Mouse (Mus musculus): ENCODE results near the gene Tmprss5.

Gene Tmprss5

GRCm38 (mm10) chr9:49081107-49081506 is at the start of gene Tmprss5:
Gene Tmprss5, plus strand, starts transcription at chr9:49081260.
- DNase-seq (ENCODE audit: low spot score in 2 of 2): no peak

DNA sequence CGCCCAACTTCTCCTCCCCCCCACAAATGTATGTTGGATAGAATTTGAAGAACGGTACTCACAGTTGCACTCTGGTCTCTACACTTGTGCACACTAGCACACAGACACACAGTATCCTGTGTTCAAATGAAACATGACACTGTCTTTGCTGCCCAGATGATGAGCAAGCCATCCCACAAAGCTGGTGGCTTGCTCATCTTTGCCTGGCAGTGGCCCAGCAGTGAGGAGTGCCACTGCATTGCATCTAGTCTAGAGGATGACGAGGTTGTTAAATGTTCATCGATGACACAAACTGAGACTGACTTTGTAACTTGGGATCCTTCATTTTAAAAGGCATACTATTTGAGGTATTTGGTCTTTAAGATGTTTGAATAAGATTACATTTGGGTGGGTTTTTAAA is 46.3 kb upstream of the Tmprss5 start:
- DNase-seq (ENCODE audit: low spot score in 2 of 2): peak in 1 of 2 experiments; percentile 20

GRCm38 (mm10) chr9:49050901-49051300 is 30.2 kb upstream of the Tmprss5 start:
- no peak for DNase-seq (ENCODE audit: low spot score in 2 of 2)

- peak in 1 of 2 experiments; percentile 69 for DNase-seq (ENCODE audit: low spot score in 2 of 2)
Observed at GRCm38 (mm10) chr9:49051349-49051748, 29.7 kb upstream of the Tmprss5 start.

DNA sequence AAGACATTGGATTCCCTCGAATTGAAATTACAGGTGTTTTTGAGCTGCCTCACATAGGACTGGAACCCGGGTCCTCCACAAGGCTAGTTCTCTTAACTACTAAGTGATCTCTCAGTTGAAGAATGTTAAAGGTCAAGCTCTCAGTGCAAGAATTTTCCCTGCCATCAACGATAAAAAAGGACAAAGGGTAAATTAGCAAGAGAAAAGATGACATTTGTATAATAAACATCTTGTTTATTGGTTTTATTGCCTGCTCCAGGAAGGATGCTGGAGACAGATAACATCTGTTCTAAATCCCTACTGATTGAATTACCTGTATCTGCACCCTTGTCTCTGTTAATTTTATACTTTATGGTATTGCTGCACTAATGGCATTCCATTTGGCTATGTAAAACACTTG is 27.0 kb upstream of the Tmprss5 start:
- DNase-seq (ENCODE audit: low spot score in 2 of 2): no peak

- DNase-seq (ENCODE audit: low spot score in 2 of 2): peak; percentile 84 to 95
Observed at GRCm38 (mm10) chr9:49055333-49056205, 25.5 kb upstream of the Tmprss5 start, which contains the start of gene Zw10. Gene Zw10, plus strand, starts transcription at chr9:49055613.

DNA sequence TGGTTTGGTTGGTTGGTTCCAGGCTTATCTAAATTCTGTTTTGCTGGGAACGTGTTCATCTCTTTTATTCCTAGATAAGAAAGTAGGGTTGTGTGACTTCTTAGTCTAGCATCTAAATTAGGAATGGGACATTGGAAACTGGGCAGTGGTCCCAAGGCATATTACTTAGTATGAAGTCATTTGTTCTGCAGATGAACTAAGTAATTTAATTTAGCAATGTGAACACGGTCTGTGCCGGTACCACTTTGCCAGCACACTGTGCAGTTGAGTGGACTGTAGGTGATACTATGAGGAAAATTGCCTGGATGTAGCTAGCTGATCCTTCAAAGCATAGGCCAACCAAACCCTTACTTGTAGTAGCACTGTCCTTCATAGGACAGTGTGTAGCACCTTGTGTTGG is 4.2 kb upstream of the Tmprss5 start:
- no peak for DNase-seq (ENCODE audit: low spot score in 2 of 2)

GRCm38 (mm10) chr9:49081561-49081960 is 501 bp downstream of the Tmprss5 start:
- peak; percentile 13 to 78 for DNase-seq (ENCODE audit: low spot score in 2 of 2)

- no peak for DNase-seq (ENCODE audit: low spot score in 2 of 2)
Observed at GRCm38 (mm10) chr9:49087317-49087716, 6.3 kb downstream of the Tmprss5 start.

DNA sequence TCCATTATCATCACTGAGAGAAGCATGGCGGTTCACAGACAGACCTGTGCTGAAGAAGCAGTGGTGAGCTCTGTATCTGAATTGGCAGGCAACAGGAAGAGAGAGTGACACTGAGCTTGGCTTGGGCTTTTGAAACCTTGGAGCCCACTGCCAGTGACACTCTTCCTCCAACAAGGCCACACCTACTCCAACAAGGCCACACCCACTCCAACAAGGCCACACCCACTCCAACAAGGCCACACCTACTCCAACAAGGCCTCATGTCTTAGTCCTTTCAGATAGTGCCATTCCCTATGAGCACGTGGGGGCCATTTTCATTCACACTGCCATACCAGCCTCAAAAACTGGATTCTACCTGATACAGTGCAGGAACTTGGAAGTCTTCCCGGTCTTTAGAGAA is 17.8 kb downstream of the Tmprss5 start:
- no peak for DNase-seq (ENCODE audit: low spot score in 2 of 2)

DNA sequence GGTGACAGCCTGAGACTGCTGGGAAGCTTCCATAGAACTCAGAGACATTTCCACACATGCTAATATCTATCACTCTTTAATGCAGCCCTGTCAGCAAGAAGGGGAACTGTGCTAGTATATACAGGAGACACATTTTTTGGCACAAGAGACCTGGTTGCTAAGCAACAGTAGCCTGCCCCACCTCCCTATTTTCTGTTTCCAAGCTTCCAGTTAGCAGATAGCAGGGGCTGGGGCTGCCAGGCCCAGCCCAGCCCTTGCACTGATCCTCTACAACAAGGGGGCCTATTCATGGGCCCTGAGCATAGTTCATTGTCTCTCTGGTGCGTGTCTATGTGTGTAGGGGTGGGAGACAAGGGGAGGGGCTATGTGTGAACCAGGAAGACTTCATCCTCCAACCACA is 21.3 kb downstream of the Tmprss5 start:
- peak; percentile 5 to 15 for DNase-seq (ENCODE audit: low spot score in 2 of 2)

GRCm38 (mm10) chr9:49109101-49109500 is 28.0 kb downstream of the Tmprss5 start:
- no peak for DNase-seq (ENCODE audit: low spot score in 2 of 2)

GRCm38 (mm10) chr9:49110476-49111220 is 29.6 kb downstream of the Tmprss5 start:
- no peak for DNase-seq (ENCODE audit: low spot score in 2 of 2)

- DNase-seq (ENCODE audit: low spot score in 2 of 2): no peak
Observed at GRCm38 (mm10) chr9:49111296-49111695, 30.2 kb downstream of the Tmprss5 start.

GRCm38 (mm10) chr9:49118271-49118825 is 37.3 kb downstream of the Tmprss5 start:
- DNase-seq (ENCODE audit: low spot score in 2 of 2): no peak

GRCm38 (mm10) chr9:49119759-49120158 is 38.7 kb downstream of the Tmprss5 start:
- no peak for DNase-seq (ENCODE audit: low spot score in 2 of 2)

DNA sequence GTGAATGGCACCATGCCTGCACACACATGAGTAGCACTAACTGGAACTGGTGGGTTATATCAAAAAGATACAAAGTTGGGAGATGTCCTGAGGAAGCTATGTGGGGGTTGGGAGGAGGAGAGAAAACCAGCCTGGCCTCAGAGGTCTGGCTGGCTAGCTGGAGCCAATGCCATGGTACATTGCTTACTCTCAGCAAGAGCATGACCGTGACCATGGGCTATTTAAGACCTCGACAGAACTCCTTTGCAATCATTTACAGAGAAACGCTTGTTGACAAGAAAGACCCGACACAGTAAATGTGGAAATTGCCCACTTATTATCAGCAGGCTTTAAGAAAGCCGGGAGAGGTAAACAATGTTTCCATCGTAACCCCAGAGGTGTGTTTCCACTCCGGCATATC is 44.6 kb downstream of the Tmprss5 start:
- no peak for DNase-seq (ENCODE audit: low spot score in 2 of 2)

DNA sequence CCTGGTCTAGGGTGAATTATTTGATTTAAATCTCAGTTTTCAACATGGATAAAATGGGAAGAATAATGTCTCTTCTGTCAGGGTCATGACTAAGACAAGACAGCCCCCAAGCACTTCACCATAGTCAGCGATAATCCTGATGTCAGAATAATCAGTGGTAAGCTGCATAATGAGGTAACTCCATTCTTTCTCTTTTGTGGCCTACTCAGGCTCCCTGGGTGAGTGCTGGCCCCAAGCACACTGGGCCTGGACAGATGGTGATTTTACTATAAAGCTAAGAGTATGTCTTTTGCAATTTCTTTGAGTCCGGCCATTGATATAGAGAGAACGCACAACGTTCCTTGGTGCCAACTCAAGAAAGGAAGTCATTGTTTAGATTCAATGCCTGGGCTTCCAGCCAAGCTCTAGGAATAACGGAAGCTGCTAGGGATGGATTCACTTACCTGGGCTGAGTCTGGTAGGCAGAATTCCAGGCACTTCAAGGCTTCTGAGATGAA is 49.5 kb downstream of the Tmprss5 start:
- DNase-seq (ENCODE audit: low spot score in 2 of 2): no peak

- no peak for DNase-seq (ENCODE audit: low spot score in 2 of 2)
Observed at GRCm38 (mm10) chr9:49143841-49144240, 62.8 kb downstream of the Tmprss5 start.

- no peak for DNase-seq (ENCODE audit: low spot score in 2 of 2)
Observed at GRCm38 (mm10) chr9:49145776-49146175, 64.7 kb downstream of the Tmprss5 start.

DNA sequence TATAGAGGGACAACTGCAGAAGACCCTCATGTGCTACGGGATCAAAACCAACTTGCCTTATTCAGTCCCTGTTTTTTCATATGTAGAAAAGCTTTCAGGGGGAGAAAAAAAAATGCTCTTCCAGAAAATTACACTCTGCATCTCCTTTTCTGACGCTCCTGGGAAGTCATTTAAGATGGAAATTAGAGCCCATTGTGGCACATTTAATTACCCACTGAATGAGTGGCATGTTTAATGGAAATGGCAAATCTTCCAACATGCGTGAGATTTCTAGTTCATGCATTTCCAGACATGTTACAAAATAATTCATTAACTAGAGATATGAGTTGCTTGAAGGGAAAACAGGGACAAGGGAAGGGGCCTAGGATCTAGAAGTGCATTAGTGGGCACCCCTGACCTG is 66.0 kb downstream of the Tmprss5 start:
- no peak for DNase-seq (ENCODE audit: low spot score in 2 of 2)
